Mouse (Mus musculus) left cerebral cortex, adult 2 months (tissue): ENCODE data around the gene Rtf1. TPM values are rescaled to one million over a fixed set of nuclear protein-coding genes. Genes with fewer than 3 reads are reported as not detected.
"Not testable (repeated sequence)": the region's sequence is repeated elsewhere in the genome, so short reads cannot be mapped to it uniquely, and the experiment has no call there.

Experiments used
- DNase-seq, 2 experiments: peaks; one replicate each; pipeline ENCODE4 v3.0.0; 2021 to 2022; ENCODE audit warnings: low spot score in 2 of 2, mixed read lengths in 1 of 2; ENCODE audit errors: extremely low spot score in 1 of 2
- H3K27ac ChIP-seq: fragments of 200-600 bp; 2 replicates; pipeline ENCODE4 v1.8.1; 2022
- H3K4me3 ChIP-seq: fragments of 200-600 bp; 2 replicates; pipeline ENCODE4 v1.8.1; 2022
- CTCF ChIP-seq: fragments of 200-600 bp; IDR thresholded peaks from 2 replicates; pipeline ENCODE4 v1.8.1; 2022; ENCODE audit warnings: antibody characterized with exemption, mild to moderate bottlenecking, moderate library complexity
- intact Hi-C: fragments of 180-260 bp; cut with DNase I; formaldehyde crosslinking; loops from one replicate; pipeline ENCODE4 v1.15.1; 2025
- long read RNA-seq, 2 experiments: library from polyadenylated mRNA; stranded (forward); transcript quantifications; one replicate each; pipeline ENCODE4 v2.0.0; 2021; ENCODE audit warnings: borderline mapping rate in 2 of 2
- total RNA-seq, 2 experiments: library from RNA; stranded (reverse); gene quantifications; 2 replicates each; pipeline ENCODE4 v1.2.3; 2021

Rtf1 gene
- total RNA-seq = 10 to 100 TPM; 61.4 to 62.5 TPM
- long read RNA-seq, experiment 1, full-length matches to known transcripts = 7 of 27 reads
- long read RNA-seq, experiment 1, partial matches to known transcripts = 5 of 27 reads
- long read RNA-seq, experiment 1, other reads (novel, unspliced or antisense) = 15 of 27 reads
- long read RNA-seq, experiment 2, full-length matches to known transcripts = 2 of 10 reads
- long read RNA-seq, experiment 2, partial matches to known transcripts = 6 of 10 reads
- long read RNA-seq, experiment 2, other reads (novel, unspliced or antisense) = 2 of 10 reads

- DNase-seq = peak; percentile 96 to 97
- no peak for TF ChIP-seq CTCF
- peak within 1 kb of the TSS; percentile 86 for H3K4me3 ChIP-seq
- peak within 1 kb of the TSS; percentile 91 for H3K27ac ChIP-seq
- intact Hi-C loops = loop anchor here (1.0 kb wide), 1 partner anchor 11 kb away; no protein-coding TSS in a partner anchor
Measured at GRCm38 (mm10) chr2:119674525-119675214, at the start of gene Rtf1. TSS of gene Rtf1 (plus strand) at chr2:119675068.

- DNase-seq = no peak
- TF ChIP-seq CTCF = no peak
- no peak overlapping the region for H3K27ac ChIP-seq
- H3K4me3 ChIP-seq = no peak overlapping the region
- intact Hi-C loops = no loop called here
Measured at GRCm38 (mm10) chr2:119636781-119637180, 38.1 kb upstream of the Rtf1 start.

GRCm38 (mm10) chr2:119641214-119641912, 33.5 kb upstream of the Rtf1 start:
- no peak for TF ChIP-seq CTCF
- no peak overlapping the region for H3K27ac ChIP-seq
- no peak for DNase-seq
- no peak overlapping the region for H3K4me3 ChIP-seq
- intact Hi-C loops = no loop called here

GRCm38 (mm10) chr2:119644254-119644653, 30.6 kb upstream of the Rtf1 start:
- intact Hi-C loops = no loop called here
- no peak for TF ChIP-seq CTCF

GRCm38 (mm10) chr2:119662220-119663182, 12.4 kb upstream of the Rtf1 start, which contains the start of gene Ndufaf1:
TSS of gene Ndufaf1 (minus strand) at chr2:119662827.
- peak; percentile 82 for DNase-seq
- no peak for TF ChIP-seq CTCF
- Histone ChIP-seq H3K27ac (peak within 1 kb of the TSS; percentile 81), H3K4me3 (peak within 1 kb of the TSS; percentile 94)
- intact Hi-C loops = loop anchor here (1.0 to 5.0 kb wide), 3 partner anchors 12 to 115 kb away; partner anchors contain the start of genes Chp1 and Exd1

More at GRCm38 (mm10) chr2:119644254-119644653, 30.6 kb upstream of the Rtf1 start:
- H3K27ac ChIP-seq = no peak overlapping the region
- DNase-seq = no peak
- no peak overlapping the region for H3K4me3 ChIP-seq

- H3K27ac ChIP-seq, H3K4me3 ChIP-seq, intact Hi-C loops, DNase-seq: not testable (repeated sequence)
Measured at GRCm38 (mm10) chr2:119665744-119666143, 9.1 kb upstream of the Rtf1 start.

GRCm38 (mm10) chr2:119669010-119669409, 5.9 kb upstream of the Rtf1 start:
- Histone ChIP-seq H3K27ac (no peak overlapping the region), H3K4me3 (no peak overlapping the region)
- no peak for DNase-seq
- intact Hi-C loops = no loop called here
- peak; percentile 56 for TF ChIP-seq CTCF

- no peak for TF ChIP-seq CTCF
- Histone ChIP-seq H3K27ac (peak overlapping the region; percentile 87), H3K4me3 (peak overlapping the region; percentile 86)
- DNase-seq = no peak
- intact Hi-C loops = no loop called here
Measured at GRCm38 (mm10) chr2:119675215-119675784, 432 bp downstream of the Rtf1 start.

GRCm38 (mm10) chr2:119675831-119676230, 963 bp downstream of the Rtf1 start:
- H3K27ac ChIP-seq = no peak overlapping the region
- intact Hi-C loops = no loop called here
- peak overlapping the region; percentile 86 for H3K4me3 ChIP-seq
- no peak for TF ChIP-seq CTCF
- DNase-seq = no peak

GRCm38 (mm10) chr2:119683706-119684105, 8.8 kb downstream of the Rtf1 start:
- TF ChIP-seq CTCF = no peak
- intact Hi-C loops = no loop called here
- no peak overlapping the region for H3K4me3 ChIP-seq
- DNase-seq = no peak
- H3K27ac ChIP-seq = no peak overlapping the region
